Mouse (Mus musculus): ENCODE data around the gene Wdfy2.

Gene Wdfy2

DNA sequence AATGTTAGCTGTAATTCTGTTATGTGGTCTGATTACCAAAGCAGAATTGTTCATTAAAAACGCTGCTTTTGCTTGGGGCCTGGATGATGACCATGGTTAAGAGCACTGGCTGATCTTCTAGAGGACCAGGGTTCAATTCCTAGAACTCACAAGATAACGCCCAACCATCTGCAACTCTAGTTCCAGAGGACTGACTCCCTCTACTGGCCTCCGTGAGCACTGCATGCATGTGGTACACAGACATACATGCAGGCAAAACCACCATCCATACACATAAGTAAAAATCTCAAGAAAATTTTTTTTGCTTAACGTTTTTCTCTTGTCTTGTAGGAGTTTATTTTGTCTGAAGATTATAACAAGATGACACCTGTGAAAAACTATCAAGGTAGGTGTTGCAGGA is 87.3 kb downstream of the Wdfy2 start:
- in situ Hi-C loops (cut with MboI): no loop called here

DNA sequence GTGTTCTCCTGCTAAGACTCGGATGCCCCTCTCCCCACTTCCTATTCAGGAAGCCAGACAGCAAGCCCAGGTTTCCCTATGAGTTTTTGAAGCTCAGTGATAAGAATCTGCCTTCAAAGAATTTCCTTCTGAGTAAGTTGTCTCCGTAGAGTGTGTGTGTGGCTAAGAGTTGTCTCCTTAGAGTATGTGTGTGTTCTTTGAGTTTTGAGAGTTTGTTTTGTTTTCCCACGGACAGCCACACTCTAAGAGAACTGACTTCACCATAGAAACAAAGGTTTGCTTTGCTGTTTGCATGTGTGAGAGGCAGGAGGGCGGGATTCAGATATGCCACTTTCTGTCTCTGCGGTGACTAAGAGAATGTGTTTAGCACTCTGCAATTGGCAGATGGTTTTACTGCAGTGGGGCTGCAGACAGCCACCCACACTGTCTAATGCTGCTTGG is 90.6 kb downstream of the Wdfy2 start:
- in situ Hi-C loops (cut with MboI): no loop called here

DNA sequence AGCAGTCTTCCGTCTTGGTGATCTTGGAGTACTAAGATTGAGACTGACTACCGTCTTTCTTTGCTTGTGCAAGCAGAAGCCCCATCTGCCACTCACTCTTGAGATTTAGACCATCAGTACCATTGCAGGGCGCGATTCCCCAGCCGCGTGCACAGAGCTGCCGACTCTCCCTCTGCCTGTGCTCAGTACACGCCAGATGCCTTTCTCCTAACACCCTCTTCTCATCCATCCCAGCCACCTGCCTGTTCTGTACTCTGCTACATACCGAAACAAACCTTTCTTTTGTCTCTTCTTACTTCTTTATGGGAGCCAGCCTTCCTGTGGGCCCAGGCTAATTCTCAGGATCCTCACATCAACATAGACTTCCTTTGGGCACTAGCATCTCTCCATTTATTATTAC is 97.9 kb downstream of the Wdfy2 start:
- in situ Hi-C loops (cut with MboI): no loop called here

DNA sequence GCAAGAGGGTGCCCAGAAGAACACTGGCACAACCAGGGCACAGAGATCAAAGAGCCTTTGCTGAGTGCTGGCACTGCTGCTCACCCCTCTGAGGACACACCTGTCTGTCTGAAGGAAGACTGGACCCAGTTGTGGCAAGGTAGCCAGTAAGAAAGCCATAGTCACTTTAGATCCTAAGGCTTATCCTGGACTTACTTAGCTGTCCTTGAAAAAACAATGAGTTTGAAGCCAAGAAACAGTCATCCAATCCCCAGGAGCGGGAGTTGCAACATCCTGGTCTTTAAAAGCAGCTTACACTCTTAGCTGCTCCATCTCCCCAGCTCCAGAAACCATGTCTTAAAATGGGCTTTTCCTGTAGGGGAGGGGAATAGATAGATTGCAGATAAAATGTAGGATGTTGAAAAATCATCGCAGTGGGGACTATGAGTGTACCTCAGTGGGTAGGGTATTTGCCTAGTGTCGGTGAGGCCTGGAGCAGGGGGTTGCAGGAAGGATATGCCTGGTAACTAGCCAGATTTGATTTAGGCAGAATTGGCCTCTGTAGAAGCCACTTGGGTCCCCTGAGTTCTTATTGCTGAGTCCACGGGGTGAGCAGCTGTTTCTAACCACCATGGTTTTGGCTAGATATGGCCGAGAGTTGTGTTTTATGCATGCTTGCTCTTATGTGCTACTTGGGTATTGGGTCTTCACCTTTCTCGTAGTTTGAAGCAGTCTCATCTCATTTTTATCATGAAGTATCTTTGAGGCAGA is 99.3 kb downstream of the Wdfy2 start:
- in situ Hi-C loops (cut with MboI): no loop called here

DNA sequence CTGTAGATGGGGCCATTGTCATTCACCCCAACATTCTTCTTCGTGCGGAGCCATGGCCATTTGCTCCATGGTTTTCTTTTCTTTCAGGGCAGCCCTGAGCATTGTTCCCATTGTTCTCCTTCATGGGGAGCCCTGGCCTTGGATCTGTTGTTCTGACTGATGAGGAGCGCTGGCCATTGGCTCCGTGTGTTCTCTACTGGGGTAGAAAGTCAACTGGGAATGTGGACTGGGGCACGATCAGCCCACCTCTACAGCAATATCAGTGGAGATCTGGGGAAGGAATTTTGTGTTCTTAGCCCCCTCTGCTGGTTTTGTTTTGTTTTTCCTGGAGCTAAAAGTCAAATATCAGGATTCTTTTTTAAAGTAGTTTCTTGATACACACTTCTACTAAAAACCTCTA is 100.2 kb downstream of the Wdfy2 start:
- in situ Hi-C loops (cut with MboI): no loop called here

DNA sequence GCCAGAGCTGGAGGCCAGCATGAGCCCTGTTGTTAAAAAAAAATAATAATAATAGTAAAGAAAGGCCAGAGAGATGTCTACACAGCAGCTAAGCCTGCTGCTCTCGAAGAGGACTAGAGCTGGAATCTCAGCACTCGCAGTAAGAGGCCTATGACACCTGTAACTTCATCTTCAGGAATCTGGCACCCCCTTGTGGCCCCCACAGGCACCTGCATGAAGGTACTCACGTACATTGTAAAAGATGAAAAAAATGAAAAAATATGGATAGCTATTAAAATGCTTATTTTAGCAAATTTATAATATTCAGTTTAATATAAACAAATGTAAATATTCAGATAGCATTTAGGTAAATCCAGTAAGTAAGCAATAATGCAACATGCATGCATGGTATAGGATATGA is 102.0 kb downstream of the Wdfy2 start:
- in situ Hi-C loops (cut with MboI): no loop called here

DNA sequence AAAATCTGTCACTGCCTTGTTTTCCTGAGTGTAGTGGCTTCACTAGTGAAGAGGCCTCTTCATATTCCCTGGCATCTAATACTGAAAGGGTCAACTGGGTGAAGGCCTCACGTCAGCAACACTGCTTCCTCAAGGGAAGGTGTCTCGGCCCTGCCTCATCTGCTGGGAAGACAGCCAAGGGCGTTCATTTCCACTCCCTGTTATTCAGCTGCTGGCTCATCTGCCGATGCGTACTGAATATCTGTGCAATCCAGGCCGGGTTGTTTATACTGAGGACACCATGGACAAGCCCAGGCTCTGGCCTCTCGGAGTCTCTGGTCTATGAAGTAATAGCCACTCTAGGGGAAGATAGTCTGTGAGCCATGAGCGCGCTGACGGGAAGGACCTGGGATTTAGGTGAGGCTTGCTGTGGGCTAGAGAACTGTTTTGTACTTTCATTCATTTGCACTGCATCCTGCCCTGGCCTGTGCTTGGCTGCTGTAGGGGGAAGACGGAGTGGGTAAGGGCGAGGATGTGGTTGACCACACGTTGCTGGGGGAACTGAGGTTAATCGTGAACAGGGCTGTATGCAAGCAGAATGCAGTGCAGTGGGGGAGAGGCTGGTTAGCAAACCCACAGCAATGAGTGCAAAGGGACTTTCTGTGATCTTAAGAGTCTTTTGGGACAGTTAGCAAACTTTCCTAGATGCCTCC is 103.1 kb downstream of the Wdfy2 start:
- in situ Hi-C loops (cut with MboI): no loop called here

DNA sequence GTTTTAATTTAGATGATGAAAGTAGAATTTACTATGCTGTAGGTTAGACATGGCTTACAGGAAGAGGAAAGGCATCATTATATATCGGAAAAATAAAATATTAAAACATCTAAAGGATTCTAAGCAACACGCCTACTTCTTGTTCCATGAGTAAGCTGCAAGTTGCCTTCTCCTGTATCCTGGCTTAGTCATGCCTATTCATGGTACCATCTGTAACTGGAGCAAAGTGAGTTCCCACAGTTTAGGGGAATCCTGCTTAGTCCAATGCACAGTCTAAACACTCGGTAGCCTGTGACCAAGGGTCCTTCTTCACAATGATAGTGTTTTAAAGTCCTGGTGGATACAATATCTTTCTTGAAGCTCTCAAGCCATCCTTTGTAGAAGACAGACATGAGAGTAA is 109.3 kb downstream of the Wdfy2 start:
- in situ Hi-C loops (cut with MboI): no loop called here

DNA sequence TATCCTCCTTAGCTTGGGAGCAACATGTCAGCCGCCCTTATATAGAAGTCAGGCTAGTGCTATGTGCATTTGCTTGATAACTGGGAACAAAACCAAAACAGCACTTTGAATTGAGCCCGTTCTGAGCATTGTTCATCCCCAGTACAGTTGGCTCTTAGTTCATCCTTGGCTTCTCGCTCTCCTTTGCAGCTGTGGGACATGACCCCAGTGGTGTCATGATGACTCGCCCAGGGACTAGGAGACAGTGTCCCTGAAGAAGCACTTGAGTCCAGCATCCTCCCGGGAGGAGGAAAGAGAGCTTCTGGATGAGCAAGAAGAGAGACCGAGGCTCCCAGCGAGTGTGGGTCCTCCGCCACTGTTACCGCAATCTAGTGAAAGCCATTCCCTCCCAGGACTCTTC is 118.6 kb downstream of the Wdfy2 start:
- in situ Hi-C loops (cut with MboI): no loop called here

DNA sequence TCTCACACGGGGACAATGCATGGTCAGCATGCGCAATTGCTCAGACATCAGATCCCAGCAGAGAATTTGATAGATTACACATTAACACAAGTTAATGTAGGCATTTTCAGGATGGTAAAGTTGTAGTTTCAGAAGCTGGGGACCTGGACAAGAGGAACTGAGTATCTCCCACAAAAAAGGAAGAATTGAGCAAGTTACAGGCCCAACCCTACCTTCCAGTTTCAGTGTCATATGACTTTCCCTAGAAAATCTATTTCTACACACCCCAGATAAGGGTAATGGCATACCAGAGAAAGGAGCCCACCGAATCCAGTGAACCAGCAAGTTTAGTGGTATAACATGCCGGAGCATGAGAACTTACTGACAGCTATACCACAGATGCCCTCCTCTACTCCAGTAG is 126.2 kb downstream of the Wdfy2 start:
- in situ Hi-C loops (cut with MboI): no loop called here

DNA sequence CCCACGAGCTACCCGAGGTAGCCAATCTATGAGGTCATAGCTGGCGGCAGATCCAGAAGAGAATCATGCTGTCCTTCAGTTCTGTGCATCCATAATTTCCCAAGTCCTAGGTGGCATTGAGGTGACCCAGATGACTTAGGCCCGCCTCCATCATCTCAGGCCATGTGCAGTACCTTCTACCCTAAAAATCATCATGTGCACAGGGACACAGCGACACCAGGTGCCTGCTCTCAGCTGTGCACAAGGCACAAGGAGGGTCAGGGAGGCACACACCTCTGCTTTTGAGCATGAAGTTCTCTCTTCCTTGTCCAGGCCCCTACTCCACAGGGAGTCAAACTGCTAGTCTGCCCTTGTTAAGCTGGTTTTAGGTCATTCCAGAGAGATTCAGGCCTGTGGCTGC is 127.9 kb downstream of the Wdfy2 start:
- in situ Hi-C loops (cut with MboI): no loop called here

DNA sequence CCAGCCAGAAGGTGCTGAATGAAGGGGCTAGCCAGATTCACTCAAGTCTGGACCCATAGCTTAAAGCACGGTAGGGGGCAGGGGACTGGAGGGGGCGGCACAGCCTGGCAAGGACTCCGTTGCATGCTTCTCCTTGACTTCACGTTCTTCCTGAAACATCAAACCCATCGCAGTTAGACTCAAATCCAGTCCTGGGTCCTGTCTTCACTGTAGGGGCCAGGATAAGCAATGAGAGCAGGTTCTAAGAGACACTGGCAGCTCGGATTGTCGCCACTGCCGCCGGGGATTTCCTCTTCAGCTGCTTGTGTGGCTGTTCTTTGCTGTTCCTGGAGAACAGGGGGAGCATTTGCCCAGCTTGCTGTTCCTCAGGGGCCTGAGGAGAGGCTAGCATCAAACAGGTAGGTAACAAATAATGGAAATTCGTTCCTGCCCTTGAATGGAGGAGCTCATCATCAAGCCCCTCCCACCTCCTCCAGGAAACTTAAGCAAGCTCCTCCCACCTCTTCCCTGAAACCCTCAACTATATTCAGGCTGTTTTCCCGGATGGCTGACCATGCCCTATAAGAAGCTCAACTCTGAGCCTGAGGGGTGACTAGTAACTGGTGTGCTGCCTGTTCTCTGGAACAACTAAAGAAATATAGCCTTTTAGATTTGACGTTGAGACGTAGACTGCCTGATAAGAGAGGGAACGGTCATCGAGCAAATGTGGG is 128.5 kb downstream of the Wdfy2 start:
- in situ Hi-C loops (cut with MboI): no loop called here

DNA sequence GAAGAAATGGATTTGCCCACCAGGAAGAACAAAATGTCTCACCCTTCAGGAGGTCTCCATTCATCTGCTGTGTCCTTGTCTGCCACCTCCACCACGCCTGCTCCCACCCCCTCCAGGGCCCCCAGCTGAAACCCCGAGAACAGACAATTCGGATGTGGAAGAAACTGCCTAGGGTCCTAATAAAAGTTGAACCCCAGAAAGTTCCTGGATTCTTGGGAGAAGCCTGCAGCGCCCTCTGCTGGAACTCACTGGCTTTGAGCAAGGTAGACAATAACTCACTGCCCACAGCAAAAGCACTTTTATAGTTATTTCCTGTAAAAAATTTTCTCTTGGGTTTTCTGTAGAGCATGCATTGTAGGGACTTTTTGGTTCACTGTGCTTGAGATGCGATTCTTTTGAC is 137.6 kb downstream of the Wdfy2 start:
- in situ Hi-C loops (cut with MboI): no loop called here

DNA sequence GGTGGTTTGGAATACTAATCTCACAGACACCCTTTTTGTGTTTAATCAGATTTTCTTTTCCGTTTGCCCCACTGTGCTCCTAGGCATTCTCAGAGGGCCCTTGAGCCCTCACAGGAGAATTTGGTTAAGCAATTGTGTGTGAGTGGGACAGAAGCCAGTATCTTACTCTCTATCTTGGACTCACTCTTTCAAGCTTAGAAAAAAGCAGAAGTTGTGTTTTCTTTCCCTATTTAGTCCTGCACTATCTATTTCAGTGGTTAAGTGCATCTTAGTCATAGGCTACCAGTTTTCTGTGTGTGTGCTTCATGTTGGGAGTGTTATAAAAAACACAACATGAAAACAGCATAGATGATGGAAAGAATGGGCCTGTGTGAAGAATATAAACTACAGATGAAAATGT is 142.3 kb downstream of the Wdfy2 start:
- in situ Hi-C loops (cut with MboI): no loop called here

DNA sequence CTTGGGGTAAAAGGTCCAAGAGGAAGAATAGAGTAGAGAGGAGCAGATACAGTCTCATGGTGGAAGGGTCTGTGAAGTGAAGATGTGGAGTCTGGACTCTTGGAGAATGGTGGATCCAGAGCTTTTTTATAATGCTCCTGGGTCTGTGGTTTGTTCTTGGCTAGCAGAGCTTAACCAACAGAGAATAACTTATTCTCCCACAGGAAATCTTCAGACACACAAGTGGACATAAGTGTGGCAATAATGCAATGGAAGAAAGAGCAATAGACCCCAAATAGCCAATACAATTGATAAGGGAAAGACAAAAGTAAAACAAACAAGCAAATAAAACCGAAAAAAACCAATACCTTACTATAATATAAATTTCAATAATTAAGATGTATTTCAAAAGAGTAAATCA is 146.9 kb downstream of the Wdfy2 start, which contains the start of gene Defb48:
Defb48 (minus strand) TSS at position 101 of the 400 bp plus-strand sequence.
- in situ Hi-C loops (cut with MboI): no loop called here

DNA sequence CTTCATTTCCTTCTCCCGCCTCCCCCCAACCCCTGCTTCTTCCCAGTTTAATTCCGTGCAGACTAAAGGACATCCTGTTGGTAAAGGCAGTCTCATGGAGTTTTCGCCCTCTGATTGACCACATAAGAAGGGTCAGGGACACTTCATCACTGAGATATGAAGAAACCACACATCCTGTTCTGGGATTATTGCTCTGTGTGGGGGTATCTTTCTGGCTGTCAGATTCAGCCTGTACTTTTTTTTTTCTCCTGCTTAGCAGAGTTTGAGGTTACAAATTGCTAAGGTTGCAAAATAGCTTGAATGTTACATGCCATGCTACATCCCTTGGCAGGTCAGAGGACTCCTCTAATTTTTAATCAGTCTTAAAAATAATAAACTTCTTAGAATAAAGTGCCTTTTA is 153.8 kb downstream of the Wdfy2 start:
- in situ Hi-C loops (cut with MboI): no loop called here

DNA sequence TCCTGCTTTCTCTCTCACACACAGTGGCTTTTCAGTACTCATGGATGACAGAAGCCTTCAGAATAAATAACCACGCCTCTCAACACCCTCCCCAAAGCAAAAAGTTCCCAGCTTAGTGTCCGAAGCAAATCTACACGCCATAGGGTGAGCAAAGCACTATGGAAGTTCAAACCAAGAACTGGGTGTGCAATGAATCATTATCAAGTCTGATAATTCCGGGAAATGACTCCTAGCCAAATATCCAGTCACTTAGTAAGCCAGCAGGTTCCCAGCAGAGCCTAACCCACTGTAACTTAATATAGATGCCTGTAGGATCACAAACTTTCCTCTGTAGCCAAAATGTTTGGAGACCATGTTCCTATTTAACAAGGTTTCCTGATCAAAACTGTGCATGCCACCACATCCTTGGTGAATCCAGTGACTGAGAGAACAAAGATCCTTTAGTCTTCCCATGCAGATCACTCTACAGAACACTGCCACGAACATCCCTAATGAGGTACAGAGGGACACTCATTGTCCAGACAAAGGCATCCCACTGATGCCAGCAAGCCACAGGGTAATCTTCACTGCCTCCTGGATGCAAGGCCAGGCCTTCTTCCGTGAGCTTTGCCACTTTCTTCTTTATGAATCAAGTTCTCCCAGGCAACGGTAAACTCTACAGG is 154.5 kb downstream of the Wdfy2 start:
- in situ Hi-C loops (cut with MboI): no loop called here

DNA sequence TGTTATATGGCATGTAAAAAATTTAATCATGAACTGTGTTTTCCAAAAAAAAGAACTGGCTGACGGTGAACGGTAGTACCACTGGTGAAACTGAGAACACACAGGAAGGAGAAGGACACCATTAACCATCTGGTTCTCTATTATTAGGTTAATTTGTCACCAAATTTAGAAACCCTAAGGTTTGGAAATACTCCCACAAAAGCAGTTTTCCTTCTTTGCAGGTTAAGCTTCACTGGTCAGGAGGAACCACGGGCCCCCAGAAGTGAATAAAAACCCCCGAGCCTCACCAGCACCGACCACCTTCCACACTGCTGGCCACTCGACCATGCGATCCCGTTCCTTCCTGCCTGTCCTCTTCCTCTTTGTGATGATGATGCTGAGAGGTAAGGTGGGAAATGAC is 160.3 kb downstream of the Wdfy2 start, which contains the start of gene Defb47:
Defb47 (plus strand) TSS at position 301 of the 400 bp plus-strand sequence.
- in situ Hi-C loops (cut with MboI): no loop called here

DNA sequence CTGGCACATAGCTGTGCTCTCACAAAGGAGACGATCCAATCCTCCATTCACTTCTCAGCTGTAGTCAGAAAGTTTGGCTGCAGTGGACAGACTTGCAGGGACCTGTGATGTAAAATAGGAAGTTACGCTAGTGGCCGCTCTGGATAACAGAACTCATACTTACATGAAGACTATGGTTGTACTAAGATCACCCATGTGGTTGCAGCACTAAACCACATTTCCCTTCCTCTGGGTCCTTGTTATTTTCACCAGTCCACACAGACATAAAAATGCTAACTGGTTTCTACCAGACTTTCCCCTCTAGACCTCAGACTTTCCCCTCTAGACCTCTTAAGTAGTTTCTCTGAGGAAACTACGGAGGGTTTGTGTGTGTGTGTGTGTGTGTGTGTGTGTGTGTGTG is 161.5 kb downstream of the Wdfy2 start:
- in situ Hi-C loops (cut with MboI): no loop called here

DNA sequence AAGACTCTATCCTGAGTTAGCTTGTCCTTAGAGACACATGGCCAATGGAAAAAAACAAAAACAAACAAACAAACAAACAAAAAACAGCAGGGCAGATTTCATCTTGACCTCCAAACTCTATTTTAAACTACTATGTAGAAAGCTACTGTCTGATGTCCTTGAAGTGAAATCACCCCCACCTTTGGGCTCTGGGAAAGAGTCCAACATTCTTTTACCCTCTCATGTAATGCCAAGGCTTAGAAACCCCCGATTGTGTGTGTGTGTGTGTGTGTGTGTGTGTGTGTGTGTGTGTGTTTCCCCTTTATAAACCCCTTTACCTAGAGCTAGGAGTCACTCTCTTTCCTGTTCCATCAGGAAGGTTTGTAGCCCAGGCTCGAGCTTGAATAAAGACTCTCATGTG is 165.1 kb downstream of the Wdfy2 start:
- in situ Hi-C loops (cut with MboI): no loop called here

Measured in mature B cell (primary cell).